Mouse (Mus musculus) intestine, embryonic 15.5 days (tissue): ENCODE results near the gene Trim37. TPM values are rescaled to one million over a fixed set of nuclear protein-coding genes. Genes with fewer than 3 reads are reported as not detected.

ENCODE experiments used
- ATAC-seq: fragments of 200-750 bp; cut with Nextera tagmentation; 2 replicates; pipeline ENCODE4 v1.8.0; 2017; ENCODE audit warnings: moderate TSS enrichment, moderate library complexity
- H3K27ac ChIP-seq: fragments of 300-500 bp; sonication (generic); 2 replicates; pipeline ENCODE4 v1.5.1; 2015; ENCODE audit warnings: mild to moderate bottlenecking, inconsistent platforms
- H3K27me3 ChIP-seq: fragments of 300-500 bp; sonication (generic); replicated peaks from 2 replicates; pipeline ENCODE4 v1.6.1; 2015; ENCODE audit warnings: inconsistent platforms
- H3K36me3 ChIP-seq: fragments of 300-500 bp; sonication (generic); 2 replicates; pipeline ENCODE4 v1.6.1; 2015; ENCODE audit warnings: inconsistent platforms
- H3K4me1 ChIP-seq: fragments of 300-500 bp; sonication (generic); replicated peaks from 2 replicates; pipeline ENCODE4 v1.6.1; 2015; ENCODE audit warnings: inconsistent platforms
- H3K4me2 ChIP-seq: fragments of 300-500 bp; sonication (generic); replicated peaks from 2 replicates; pipeline ENCODE4 v1.6.1; 2015; ENCODE audit warnings: mild to moderate bottlenecking, inconsistent platforms
- H3K4me3 ChIP-seq: fragments of 300-500 bp; sonication (generic); replicated peaks from 2 replicates; pipeline ENCODE4 v1.5.1; 2015; ENCODE audit warnings: inconsistent platforms
- H3K9ac ChIP-seq: fragments of 300-500 bp; sonication (generic); 2 replicates; pipeline ENCODE4 v1.6.1; 2015; ENCODE audit warnings: inconsistent platforms
- H3K9me3 ChIP-seq: fragments of 300-500 bp; sonication (generic); 2 replicates; pipeline ENCODE4 v1.6.1; 2016; ENCODE audit warnings: inconsistent platforms
- WGBS: fragments of 180-500 bp; shearing (Covaris S2); methylation state at CpG from one replicate; pipeline ENCODE4 v1.1.7; 2015; 5-methylcytosine and 5-hydroxymethylcytosine counted together
- polyA plus RNA-seq: library from polyadenylated mRNA; unstranded; fragments of >200 nt; fragmentation: Nextera tagmentation; extraction: Ambion mirVana; gene quantifications from 2 replicates; pipeline ENCODE4 v1.2.1, GENCODE M21; 2015

The Trim37 gene
- polyA plus RNA-seq, 1 experiment from 2014 or later = 26.4 TPM

DNA sequence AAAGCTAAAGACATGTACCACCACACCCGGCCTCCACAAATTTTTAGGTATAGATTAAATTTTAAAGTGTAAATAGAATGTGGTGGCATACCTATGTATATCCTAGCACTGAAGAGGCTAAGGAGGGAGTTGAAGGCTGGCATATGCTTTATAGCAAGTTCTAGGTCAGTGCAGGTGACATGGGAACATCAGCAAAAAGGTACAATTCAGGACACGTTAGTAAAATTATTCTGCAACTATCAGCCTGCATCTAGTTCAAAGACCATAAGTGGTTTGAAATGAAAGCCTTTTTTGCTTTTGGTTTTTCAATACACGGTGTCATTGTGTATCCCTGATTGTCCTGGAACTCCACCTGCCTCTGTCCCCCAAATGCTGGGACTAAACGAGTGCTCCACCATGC lies 1.3 kb upstream of the Trim37 start:
- H3K27ac ChIP-seq = no peak overlapping the region
- H3K4me3 ChIP-seq = no peak overlapping the region
- no peaks in the 10 kb centered on the region for H3K9me3 ChIP-seq
- 43% methylated on average over 4 of the region's 4 CpGs for WGBS
- peak overlapping the region; percentile 83 for H3K4me2 ChIP-seq
- peaks cover 13% of the 10 kb centered on the region for H3K36me3 ChIP-seq
- H3K4me1 ChIP-seq = peaks cover 5% of the 10 kb centered on the region; the same call in 1 of the 2 replicates
- ATAC-seq = no peak
- H3K9ac ChIP-seq = no peak overlapping the region
- no peaks in the 10 kb centered on the region for H3K27me3 ChIP-seq

DNA sequence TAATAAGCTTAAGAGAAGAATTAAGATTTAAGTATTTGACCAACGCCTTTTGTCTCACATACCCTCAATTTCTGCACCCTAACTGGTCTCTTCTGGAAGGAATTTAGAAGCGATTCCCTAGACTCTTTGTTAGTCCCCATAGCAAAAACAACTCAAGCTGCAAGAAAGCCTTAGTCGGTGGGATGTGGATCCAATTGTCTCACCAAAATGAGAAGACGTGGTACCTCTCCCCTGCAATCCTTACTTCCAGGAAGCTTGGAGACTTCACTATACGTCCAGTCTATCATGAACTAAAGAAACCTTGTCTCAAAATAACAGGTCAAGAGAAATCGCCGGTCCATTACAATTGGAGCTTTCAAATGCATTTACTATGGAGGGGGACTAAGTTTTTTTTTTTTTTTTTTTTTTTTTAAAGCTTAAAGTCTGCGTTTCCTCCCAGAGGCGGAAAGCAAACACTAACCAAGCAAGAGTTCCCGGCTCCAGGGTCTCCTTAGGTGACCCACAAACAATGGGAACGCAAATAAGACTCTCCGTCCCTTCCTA lies 525 bp upstream of the Trim37 start:
- Histone ChIP-seq H3K4me2 (peak overlapping the region; percentile 83), H3K9ac (peak overlapping the region; percentile 45), H3K4me1 (peaks cover 5% of the 10 kb centered on the region; the same call in 1 of the 2 replicates), H3K27ac (peak overlapping the region; percentile 72; the same call in 1 of the 2 replicates), H3K27me3 (no peaks in the 10 kb centered on the region), H3K36me3 (peaks cover 5% of the 10 kb centered on the region; the same call in 1 of the 2 replicates), H3K9me3 (no peaks in the 10 kb centered on the region), H3K4me3 (peak overlapping the region; percentile 96)
- ATAC-seq = no peak
- 2% methylated on average over 12 of the region's 12 CpGs for WGBS

- H3K4me3 ChIP-seq = no peak overlapping the region
- no peak overlapping the region for H3K27ac ChIP-seq
- H3K4me1 ChIP-seq = no peaks in the 10 kb centered on the region
- H3K4me2 ChIP-seq = no peak overlapping the region
- no peak for ATAC-seq
- WGBS = 87% methylated on average over 4 of the region's 4 CpGs
- no peak overlapping the region for H3K9ac ChIP-seq
- no peaks in the 10 kb centered on the region for H3K27me3 ChIP-seq
- no peaks in the 10 kb centered on the region for H3K9me3 ChIP-seq
- H3K36me3 ChIP-seq = 0 out of 2 replicates have a peak, but pooled peaks cover 3% of the 10 kb centered on the region
These were observed 9.4 kb downstream of the Trim37 start for GRCm38 (mm10) chr11:87136233-87136632.

GRCm38 (mm10) chr11:87158012-87158411 lies 31.1 kb downstream of the Trim37 start:
- ATAC-seq = no peak
- no peak overlapping the region for H3K4me2 ChIP-seq
- WGBS = 93% methylated on average over 2 of the region's 2 CpGs

DNA sequence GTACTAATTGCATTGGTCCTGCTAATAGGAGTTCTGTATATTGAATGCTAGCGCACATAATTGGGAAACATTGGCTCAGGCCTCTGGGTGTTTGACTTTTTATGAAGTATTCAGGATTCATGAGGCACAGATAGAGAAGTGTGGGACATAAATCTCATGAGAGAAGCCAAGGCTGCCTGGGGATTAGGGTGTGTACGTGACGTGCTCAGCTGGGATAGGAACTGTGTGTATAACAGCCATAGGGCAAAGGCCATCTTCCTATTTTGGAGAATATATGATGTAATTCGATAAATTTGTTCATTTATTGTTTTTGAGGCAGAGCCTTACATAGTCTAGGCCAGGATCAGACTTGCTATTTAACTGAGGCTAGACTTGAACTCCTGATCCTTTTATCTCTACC lies 35.8 kb downstream of the Trim37 start:
- Histone ChIP-seq H3K27me3 (no peaks in the 10 kb centered on the region), H3K9me3 (no peaks in the 10 kb centered on the region), H3K4me1 (no peaks in the 10 kb centered on the region), H3K9ac (no peak overlapping the region), H3K27ac (no peak overlapping the region), H3K4me3 (no peak overlapping the region), H3K4me2 (no peak overlapping the region), H3K36me3 (0 out of 2 replicates have a peak, but pooled peaks cover 2% of the 10 kb centered on the region)
- WGBS = 80% methylated on average over 4 of the region's 4 CpGs
- ATAC-seq = no peak

More at GRCm38 (mm10) chr11:87158012-87158411, 31.1 kb downstream of the Trim37 start:
- H3K36me3 ChIP-seq = no peaks in the 10 kb centered on the region
- H3K4me3 ChIP-seq = no peak overlapping the region
- no peaks in the 10 kb centered on the region for H3K9me3 ChIP-seq
- no peak overlapping the region for H3K27ac ChIP-seq
- no peaks in the 10 kb centered on the region for H3K4me1 ChIP-seq
- H3K27me3 ChIP-seq = no peaks in the 10 kb centered on the region
- H3K9ac ChIP-seq = no peak overlapping the region

DNA sequence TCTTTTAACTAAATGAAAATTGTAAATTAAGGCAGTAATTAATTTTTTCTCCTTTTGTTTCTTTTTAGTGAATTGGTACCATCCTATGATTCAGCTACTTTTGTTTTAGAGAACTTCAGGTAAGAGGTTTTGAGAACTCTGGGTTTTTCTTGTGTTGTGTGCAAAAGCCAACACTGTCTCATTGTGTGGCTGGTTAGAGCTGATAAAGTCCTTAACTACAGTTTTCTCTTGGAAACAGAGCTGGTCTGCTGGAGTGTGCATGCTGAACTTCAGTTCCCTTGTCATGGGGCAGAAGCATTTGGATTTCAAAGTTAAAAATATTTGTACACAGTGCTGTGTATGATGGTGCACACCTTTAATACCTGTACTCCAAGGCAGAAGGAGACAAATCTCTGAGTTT lies 36.9 kb downstream of the Trim37 start:
- Histone ChIP-seq H3K27me3 (no peaks in the 10 kb centered on the region), H3K27ac (no peak overlapping the region), H3K4me3 (no peak overlapping the region), H3K36me3 (0 out of 2 replicates have a peak, but pooled peaks cover 2% of the 10 kb centered on the region), H3K9me3 (no peaks in the 10 kb centered on the region), H3K4me2 (no peak overlapping the region), H3K9ac (no peak overlapping the region), H3K4me1 (no peaks in the 10 kb centered on the region)
- no peak for ATAC-seq

DNA sequence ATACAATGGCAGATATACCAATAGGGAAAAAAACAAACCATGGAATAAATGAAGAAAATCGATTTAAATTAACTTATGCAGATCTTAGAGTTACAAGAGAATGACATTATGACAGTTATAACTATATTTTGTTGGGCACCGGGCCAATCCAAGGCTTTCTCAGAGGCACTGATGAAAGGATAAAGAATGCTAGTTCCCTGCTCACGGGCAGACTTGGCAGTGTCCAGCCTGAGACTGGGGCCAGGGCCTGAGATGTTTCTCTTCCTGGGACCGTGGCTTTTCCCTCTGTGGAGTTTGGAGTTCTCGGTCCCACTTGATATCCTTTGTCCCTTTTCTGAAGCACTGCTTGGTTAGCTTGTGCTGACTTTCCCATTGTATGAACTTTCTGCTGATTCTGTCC lies 46.7 kb downstream of the Trim37 start:
- 85% methylated on average over 5 of the region's 5 CpGs for WGBS
- Histone ChIP-seq H3K27ac (no peak overlapping the region), H3K36me3 (no peaks in the 10 kb centered on the region)

DNA sequence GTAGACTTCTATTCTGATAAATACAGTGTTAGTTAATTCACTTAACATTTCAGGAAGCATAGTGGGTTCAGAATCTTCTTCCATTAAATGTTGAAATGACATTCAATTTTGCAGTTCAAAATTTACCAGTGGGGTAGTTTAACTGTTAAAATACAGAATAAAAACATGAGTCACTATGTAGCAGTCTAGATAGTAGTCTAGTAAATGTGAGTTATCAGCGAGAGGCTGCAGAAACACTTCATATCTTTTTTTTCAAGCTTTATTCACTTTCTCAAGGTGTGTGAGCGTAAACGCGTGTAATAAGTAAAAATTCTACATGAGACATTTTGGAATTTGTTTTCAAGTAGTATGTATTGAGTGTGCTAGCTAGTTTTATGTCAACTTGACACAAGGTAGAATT lies 48.2 kb downstream of the Trim37 start:
- H3K36me3 ChIP-seq = no peaks in the 10 kb centered on the region
- no peak overlapping the region for H3K27ac ChIP-seq
- no peak overlapping the region for H3K4me3 ChIP-seq
- no peaks in the 10 kb centered on the region for H3K4me1 ChIP-seq
- H3K4me2 ChIP-seq = no peak overlapping the region
- H3K27me3 ChIP-seq = no peaks in the 10 kb centered on the region
- H3K9ac ChIP-seq = no peak overlapping the region
- ATAC-seq = no peak
- H3K9me3 ChIP-seq = no peaks in the 10 kb centered on the region
- WGBS = 98% methylated on average over 4 of the region's 4 CpGs

More for the DNA sequence above, 46.7 kb downstream of the Trim37 start:
- Histone ChIP-seq H3K4me3 (no peak overlapping the region), H3K9me3 (no peaks in the 10 kb centered on the region), H3K4me2 (no peak overlapping the region), H3K4me1 (no peaks in the 10 kb centered on the region), H3K27me3 (no peaks in the 10 kb centered on the region), H3K9ac (no peak overlapping the region)
- no peak for ATAC-seq

DNA sequence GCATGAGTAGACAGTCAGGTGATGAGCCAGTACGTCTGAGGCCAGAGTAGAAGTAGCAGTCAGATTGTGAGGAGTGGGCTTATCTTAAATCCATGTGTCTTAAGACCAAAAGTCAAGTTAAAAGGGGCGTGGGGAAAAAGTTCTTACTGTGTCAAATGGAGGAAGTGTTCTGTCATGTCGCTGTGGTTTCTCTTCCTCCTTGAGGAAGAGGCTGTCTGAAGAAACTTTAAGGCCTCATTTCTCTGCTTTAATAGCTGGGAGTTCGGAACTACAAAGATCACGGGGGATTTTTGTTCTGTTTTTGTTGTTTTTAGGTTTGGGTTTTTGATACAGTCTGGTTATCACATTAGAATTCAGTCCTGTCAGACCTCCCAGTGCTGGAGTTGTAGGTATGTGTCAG lies 85.4 kb downstream of the Trim37 start:
- ATAC-seq = no peak

GRCm38 (mm10) chr11:87222686-87223085 lies 95.8 kb downstream of the Trim37 start:
- H3K9me3 ChIP-seq = no peaks in the 10 kb centered on the region
- no peak overlapping the region for H3K27ac ChIP-seq
- 0 out of 2 replicates have a peak, but pooled peaks cover 3% of the 10 kb centered on the region for H3K4me1 ChIP-seq
- no peaks in the 10 kb centered on the region for H3K36me3 ChIP-seq
- no peak for ATAC-seq
- no peak overlapping the region for H3K4me2 ChIP-seq
- no peaks in the 10 kb centered on the region for H3K27me3 ChIP-seq
- no peak overlapping the region for H3K9ac ChIP-seq
- 76% methylated on average over 3 of the region's 3 CpGs for WGBS
- H3K4me3 ChIP-seq = no peak overlapping the region

More for the DNA sequence above, 85.4 kb downstream of the Trim37 start:
- H3K36me3 ChIP-seq = 0 out of 2 replicates have a peak, but pooled peaks cover 3% of the 10 kb centered on the region
- H3K4me1 ChIP-seq = no peaks in the 10 kb centered on the region
- no peak overlapping the region for H3K4me3 ChIP-seq
- H3K27ac ChIP-seq = no peak overlapping the region
- WGBS = 82% methylated on average over 5 of the region's 5 CpGs
- H3K9me3 ChIP-seq = no peaks in the 10 kb centered on the region
- H3K4me2 ChIP-seq = no peak overlapping the region
- no peaks in the 10 kb centered on the region for H3K27me3 ChIP-seq
- no peak overlapping the region for H3K9ac ChIP-seq

DNA sequence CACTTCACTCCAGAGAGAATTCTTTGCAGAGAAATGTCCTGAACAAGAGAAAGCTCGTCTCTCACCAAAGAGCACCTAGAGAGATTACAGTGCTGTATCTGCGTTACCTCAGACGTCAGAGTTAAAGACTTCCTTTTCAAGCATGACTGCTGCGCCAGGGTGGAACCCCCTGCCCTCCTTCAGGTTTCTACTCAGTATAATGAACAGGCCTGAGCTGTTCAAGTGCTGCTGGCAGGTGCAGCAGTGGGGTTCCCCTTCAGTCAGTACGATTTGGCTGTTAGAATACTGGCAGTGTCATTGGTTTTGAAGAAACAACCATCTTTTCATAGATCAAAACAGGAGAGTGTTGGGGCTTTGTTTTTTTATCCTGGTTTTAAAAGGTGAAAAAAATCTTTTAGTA lies 100.2 kb downstream of the Trim37 start:
- H3K4me3 ChIP-seq = no peak overlapping the region
- 77% methylated on average over 5 of the region's 5 CpGs for WGBS
- no peaks in the 10 kb centered on the region for H3K9me3 ChIP-seq
- no peak for ATAC-seq
- H3K27ac ChIP-seq = no peak overlapping the region
- H3K9ac ChIP-seq = no peak overlapping the region
- H3K27me3 ChIP-seq = no peaks in the 10 kb centered on the region
- H3K4me1 ChIP-seq = no peaks in the 10 kb centered on the region
- no peaks in the 10 kb centered on the region for H3K36me3 ChIP-seq
- no peak overlapping the region for H3K4me2 ChIP-seq

DNA sequence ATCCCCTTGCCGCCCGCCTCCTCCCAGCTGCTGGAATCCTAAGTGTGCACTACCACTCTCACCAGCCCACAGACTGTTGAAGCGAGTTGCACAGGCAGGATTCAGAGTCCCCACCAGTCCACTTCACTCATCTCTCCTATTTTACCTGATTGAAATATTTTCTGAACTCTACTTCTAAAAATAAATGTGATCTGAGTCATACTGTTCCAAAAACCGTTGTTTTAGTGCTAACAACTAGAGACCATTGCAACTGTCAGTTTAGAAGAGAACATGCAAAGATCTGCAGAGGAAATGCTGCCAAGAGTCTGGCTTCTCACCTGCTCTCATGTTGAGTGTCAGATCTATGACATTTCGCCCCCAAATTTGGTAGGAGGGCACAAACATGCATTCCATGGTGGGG lies 106.5 kb downstream of the Trim37 start:
- no peak overlapping the region for H3K4me3 ChIP-seq
- WGBS = 89% methylated on average over 5 of the region's 5 CpGs
- H3K4me1 ChIP-seq = no peaks in the 10 kb centered on the region

DNA sequence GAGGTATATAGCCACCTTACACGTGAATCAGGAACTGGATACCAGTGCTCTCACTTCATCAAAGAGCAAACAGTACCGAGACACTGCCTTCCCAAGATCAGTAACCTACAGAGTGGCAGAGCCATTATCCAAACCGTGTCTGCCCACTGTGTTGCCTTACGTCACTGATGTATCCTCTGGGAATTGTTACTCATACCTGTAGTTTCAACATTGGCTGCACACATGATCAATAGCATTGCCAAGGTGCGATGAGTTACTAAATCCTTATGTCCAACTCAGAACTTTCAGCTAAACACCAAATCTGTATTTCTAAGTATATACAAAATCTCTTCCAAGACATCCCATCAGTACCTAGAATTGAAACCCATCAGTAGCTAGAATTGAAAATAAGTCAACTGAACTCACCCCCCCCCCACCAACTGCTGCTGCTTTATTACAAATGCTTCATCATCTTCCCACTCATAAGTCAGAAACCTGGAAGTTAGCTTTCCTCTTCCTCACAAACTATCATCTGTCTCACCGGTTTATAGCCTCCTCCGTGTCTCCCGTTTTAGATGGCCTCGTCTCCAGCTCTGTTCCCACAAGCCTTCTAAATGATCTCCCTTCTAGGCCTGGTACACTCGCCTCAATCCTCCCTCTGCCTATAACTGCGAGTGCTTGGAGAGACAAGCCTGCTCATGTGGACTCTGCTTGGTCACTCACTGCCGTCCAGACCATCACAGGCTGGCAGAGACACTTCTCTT lies 108.0 kb downstream of the Trim37 start:
- 86% methylated on average over 12 of the region's 12 CpGs for WGBS
- H3K4me2 ChIP-seq = no peak overlapping the region
- H3K27me3 ChIP-seq = no peaks in the 10 kb centered on the region
- no peaks in the 10 kb centered on the region for H3K36me3 ChIP-seq
- no peak for ATAC-seq
- no peaks in the 10 kb centered on the region for H3K4me1 ChIP-seq
- H3K27ac ChIP-seq = no peak overlapping the region
- no peak overlapping the region for H3K9ac ChIP-seq
- no peaks in the 10 kb centered on the region for H3K9me3 ChIP-seq
- H3K4me3 ChIP-seq = no peak overlapping the region

More for the DNA sequence above, 106.5 kb downstream of the Trim37 start:
- ATAC-seq = no peak
- H3K36me3 ChIP-seq = no peaks in the 10 kb centered on the region
- H3K4me2 ChIP-seq = no peak overlapping the region
- no peaks in the 10 kb centered on the region for H3K27me3 ChIP-seq
- no peak overlapping the region for H3K27ac ChIP-seq
- H3K9me3 ChIP-seq = no peaks in the 10 kb centered on the region
- no peak overlapping the region for H3K9ac ChIP-seq
